Mouse (Mus musculus) layer of hippocampus, postnatal 14 days (tissue): ENCODE results near the gene Pip5k1a. TPM values are rescaled to one million over a fixed set of nuclear protein-coding genes. Genes with fewer than 3 reads are reported as not detected.
"Not testable (repeated sequence)": the region's sequence is repeated elsewhere in the genome, so short reads cannot be mapped to it uniquely, and the experiment has no call there.

Source experiments
- DNase-seq, 2 experiments: peaks; one replicate each; pipeline ENCODE4 v3.0.0; 2021 to 2022; ENCODE audit warnings: low spot score in 2 of 2, mixed read lengths in 1 of 2
- long read RNA-seq, 2 experiments: library from polyadenylated mRNA; stranded (forward); transcript quantifications; one replicate each; pipeline ENCODE4 v2.0.0; 2021
- total RNA-seq, 2 experiments: library from RNA; stranded (reverse); gene quantifications; 2 replicates each; pipeline ENCODE4 v1.2.3; 2021

Gene Pip5k1a
- total RNA-seq: 10 to 100 TPM; 46.3 to 51.5 TPM
- long read RNA-seq, experiment 1, partial matches to known transcripts: 1 of 30 reads
- long read RNA-seq, experiment 1, other reads (novel, unspliced or antisense): 26 of 30 reads
- long read RNA-seq, experiment 2, partial matches to known transcripts: 0 of 55 reads
- long read RNA-seq, experiment 2, other reads (novel, unspliced or antisense): 49 of 55 reads

- peak; percentile 96 to 99 for DNase-seq
Measured at GRCm38 (mm10) chr3:95106338-95107117, at the start of gene Pip5k1a. TSS of gene Pip5k1a (minus strand) at chr3:95106930.

DNA sequence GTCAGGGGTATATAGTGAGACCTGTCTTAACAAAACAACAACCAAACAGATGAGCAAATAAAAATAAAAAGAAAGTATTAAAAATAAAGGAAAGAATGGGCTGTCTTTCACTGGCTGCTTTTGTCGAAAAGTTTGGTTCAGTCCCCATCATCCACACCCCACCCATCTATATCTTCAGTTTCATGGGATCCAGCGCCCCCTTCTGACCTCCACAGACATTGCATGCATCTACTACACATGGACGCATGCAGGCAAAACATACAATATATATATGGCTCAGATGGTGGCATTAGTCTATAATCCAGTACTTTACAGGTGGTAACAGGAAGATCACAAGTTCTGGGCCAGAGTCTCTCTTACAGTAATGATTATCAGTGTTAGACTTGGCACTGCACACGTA is 47.1 kb upstream of the Pip5k1a start:
- DNase-seq: no peak

- DNase-seq: no peak
Measured at GRCm38 (mm10) chr3:95147924-95148323, 41.2 kb upstream of the Pip5k1a start.

- peak; percentile 86 to 88 for DNase-seq
Measured at GRCm38 (mm10) chr3:95142617-95143011, 35.9 kb upstream of the Pip5k1a start.

DNA sequence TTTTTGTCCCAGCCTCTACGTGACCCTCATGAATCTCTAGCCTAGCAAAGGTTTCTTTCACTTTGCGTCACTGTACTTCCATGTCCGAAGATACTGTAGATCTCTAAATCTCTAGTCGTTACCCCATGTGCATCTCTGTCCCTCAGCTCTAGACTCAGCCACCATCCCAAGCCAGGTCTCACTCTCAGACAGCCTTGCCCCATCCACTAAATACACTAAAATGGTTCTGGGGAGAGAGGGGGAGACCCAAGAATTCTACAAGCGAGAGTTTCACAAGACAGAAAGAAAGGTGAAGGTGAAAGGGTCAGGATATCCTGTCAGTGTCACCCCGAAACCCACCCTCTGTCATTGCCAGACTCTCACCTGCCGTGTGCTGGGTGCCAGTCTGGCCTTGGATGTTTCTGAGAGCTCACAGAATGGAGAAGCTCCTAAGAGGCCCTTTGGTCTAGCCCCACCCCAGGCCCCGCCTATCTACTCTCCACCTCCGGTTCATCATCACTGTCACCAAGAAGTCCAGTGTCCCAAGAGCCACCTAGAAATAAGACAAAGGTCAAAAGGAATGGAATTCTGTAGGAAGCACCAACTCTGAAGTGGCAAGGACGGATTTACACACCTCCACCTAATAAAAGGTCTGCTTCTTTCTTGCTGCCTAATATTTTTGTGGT is 35.4 kb upstream of the Pip5k1a start, which contains the start of gene Tnfaip8l2:
Gene Tnfaip8l2, minus strand, starts transcription at position 409 of the 665 bp plus-strand sequence.
- no peak for DNase-seq

DNA sequence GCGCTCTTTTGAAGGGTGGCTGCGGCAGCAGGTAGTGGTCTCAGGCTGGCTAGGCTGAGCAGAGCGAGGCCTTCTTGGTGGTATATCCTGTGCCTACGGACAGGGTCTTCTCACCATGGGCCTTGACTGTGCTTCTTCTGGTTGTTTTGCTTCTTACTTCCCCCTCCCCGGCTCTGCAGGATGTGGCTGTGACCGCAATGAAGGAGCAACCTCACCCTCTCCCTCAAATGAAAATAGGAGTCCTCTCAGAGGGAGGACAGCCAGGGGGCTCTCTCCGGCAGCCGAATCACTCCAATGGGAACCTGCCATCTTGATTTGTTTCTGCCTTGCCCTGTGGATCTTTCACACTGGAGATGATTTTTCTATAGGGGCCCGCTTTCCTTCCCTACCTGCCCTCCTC is 34.7 kb upstream of the Pip5k1a start:
- DNase-seq: no peak

DNA sequence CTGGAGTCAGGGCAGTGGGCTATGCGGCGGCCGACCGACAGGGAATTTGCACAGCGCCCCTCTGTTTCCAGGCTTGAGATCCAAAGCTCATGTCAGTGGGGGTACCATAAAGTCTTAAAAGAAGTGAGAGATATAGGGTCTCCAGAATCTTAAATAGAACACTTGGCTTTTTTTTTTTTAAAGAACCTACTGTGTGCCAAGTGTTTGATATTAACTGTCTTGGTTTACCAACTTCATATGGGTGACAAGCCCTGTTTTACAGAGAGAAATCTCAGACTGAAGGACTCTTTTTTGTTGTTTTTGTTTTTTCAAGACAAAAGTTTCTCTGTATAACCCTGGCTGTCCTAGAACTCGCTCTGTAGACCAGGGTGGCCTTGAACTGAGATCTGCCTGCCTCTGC is 34.1 kb upstream of the Pip5k1a start:
- DNase-seq: no peak

DNA sequence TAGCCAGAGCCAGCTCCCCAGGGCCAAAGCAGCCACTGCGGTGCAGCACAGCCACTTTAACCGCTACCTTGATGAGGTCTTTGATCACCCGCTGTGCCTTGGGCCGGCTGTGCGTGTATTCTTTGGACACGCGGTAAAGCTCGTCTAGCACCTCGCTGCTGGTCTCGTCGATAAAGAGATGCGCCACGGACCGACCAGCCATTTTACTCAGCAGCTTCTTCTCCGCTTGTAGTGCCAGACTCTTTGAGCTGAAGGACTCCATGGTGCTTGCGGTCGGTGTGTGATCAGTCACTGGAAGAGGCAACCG is 33.5 kb upstream of the Pip5k1a start:
- DNase-seq: no peak

DNA sequence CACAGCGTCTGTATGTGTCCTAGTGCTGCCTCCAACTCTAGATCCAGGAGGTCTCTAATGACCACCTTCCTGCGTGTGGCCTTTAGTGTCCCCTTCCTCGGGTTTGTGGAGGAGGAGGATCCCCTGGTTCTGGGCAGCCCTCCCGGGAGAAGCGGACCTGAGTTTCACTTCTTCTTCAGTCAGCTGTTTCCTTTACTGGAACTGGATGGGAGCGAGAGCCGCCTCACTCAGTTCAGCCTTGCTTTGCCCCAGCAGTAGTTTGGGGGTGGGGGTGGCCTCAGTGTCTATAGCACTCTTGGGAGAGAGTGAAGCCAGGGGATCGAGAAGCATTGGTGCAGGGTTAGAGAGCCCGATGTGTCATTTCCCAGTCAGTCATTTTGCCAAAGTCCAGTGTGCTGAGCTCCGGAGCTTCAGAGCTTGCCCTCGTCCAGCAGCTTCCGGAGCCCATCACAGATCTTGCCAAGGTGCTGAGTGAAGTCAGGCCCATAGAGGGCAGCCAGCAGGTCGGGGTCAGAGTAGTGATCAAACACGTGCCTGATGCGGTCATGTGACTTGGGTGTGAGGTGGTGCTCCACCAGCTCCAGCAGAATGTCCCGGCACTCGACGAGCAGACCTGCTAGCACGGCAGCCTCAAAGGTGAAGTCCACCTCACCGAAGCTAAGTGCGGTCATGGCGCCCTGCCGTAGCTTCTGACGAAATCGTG is 33.0 kb upstream of the Pip5k1a start:
- DNase-seq: no peak

GRCm38 (mm10) chr3:95136336-95136735 is 29.6 kb upstream of the Pip5k1a start:
- DNase-seq: no peak

GRCm38 (mm10) chr3:95135433-95136052 is 28.8 kb upstream of the Pip5k1a start:
- no peak for DNase-seq

DNA sequence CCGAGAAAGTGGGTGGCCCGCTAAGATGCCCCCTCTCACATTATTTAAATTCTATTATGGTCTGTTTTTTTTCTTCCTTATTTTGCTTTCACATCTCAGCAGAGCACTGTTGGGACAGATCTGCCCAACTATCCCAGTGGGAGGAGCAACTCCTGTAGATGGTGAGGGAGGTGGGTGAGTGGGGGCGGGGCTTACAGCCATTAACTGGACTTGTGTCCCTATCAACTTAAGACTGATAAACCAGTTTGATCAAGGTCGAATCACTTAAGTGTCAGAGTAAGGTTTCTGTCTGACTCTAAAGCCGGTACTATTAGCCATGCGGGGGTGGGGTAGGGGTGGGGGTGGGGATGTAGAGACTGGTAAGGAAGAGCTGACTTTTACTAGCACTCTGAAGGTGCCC is 28.3 kb upstream of the Pip5k1a start:
- peak in 1 of 2 experiments; percentile 59 for DNase-seq

- not testable (repeated sequence) for DNase-seq
Measured at GRCm38 (mm10) chr3:95134133-95134532, 27.4 kb upstream of the Pip5k1a start.

- peak; percentile 81 to 95 for DNase-seq
Measured at GRCm38 (mm10) chr3:95133680-95134101, 27.0 kb upstream of the Pip5k1a start, which contains the start of the genes Scnm1 and Lysmd1. TSS of gene Scnm1 (minus strand) at chr3:95134011. TSS of gene Lysmd1 (plus strand) at chr3:95134088.

- no peak for DNase-seq
Measured at GRCm38 (mm10) chr3:95133176-95133575, 26.4 kb upstream of the Pip5k1a start.

GRCm38 (mm10) chr3:95132389-95132788 is 25.7 kb upstream of the Pip5k1a start:
- not testable (repeated sequence) for DNase-seq

DNA sequence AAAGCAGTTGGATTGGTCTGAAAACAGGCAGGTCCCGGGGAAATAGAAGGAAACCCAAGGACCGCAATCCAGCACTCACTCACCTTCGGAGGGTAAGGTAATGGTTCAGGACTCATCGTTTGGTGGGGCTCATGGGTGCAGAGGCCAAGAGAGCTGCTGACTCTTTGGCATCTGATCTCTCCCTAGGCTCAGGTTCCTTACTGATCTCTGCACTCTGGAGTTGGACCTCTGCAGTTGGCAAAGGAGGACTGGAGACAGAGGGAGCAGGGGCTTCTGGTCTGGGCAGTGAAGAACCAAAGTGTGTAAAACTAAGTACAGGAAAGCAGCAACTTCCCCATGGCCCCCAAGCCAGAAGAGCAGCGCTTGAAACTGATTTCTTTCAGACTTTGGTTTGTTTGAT is 23.4 kb upstream of the Pip5k1a start:
- no peak for DNase-seq

GRCm38 (mm10) chr3:95129226-95129651 is 22.5 kb upstream of the Pip5k1a start:
- DNase-seq: no peak

DNA sequence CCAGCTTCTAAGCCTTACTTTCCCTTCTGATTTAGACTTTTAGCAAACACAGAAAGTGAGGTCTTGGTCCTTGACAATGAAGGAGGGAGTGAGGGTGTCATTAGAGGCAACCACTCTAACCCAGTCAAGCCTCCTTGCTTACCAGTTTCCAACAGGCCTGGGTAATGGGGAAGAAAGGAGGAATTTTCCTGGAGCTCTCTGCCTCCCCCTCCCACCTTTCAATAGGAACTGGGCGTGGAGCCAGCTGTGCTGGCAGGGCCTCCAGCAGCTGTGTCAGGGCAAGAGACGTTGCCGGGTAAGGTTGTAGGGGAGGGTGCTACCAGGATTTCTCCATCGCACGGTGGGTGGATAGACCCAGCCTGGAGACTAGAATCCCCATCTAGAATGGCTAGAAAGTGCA is 18.2 kb upstream of the Pip5k1a start:
- no peak for DNase-seq

GRCm38 (mm10) chr3:95124246-95124645 is 17.5 kb upstream of the Pip5k1a start, which contains the start of gene Tmod4:
TSS of gene Tmod4 (plus strand) at chr3:95124476.
- no peak for DNase-seq

DNA sequence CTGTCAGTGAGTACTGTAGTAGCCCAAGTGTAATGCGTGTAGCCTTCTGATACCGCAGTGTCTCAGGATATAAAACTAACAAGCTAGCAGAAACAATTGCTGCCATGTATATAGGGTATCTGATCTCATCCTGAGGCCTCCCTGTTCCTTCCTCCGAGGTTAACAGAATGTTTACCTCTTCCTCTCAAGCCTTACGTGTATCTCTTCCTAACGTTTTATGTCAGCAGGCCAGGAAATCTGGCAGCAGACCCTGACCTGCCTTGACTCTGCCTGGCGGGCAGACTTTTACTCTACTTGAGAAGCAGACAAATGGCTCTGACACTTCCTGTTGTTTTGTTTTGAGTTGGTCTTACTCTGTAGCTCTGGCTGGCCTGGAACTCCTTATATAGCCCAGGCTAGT is 14.8 kb upstream of the Pip5k1a start:
- no peak for DNase-seq
